Mouse (Mus musculus) E14TG2a.4 (cell line): ENCODE measurements around the gene Rec8.

Experiments used
- CTCF ChIP-seq: conservative IDR thresholded peaks from 2 replicates; pipeline ENCODE4 v1.5.1; 2014; ENCODE audit warnings: low read length
- NANOG ChIP-seq: IDR thresholded peaks from 2 replicates; pipeline ENCODE4 v1.6.1; 2014; ENCODE audit warnings: borderline replicate concordance, low read length, mixed read lengths

GRCm38 (mm10) chr14:55584702-55585565 lies 32.9 kb upstream of the Rec8 start, which contains the start of gene Emc9:
- TF ChIP-seq CTCF (no peak), NANOG (no peak)
